Mouse (Mus musculus) lung, postnatal 36 days (tissue): ENCODE data around the gene Ube3c.

Experiments
- DNase-seq: peaks from one replicate; pipeline ENCODE4 v3.0.0; 2022; ENCODE audit warnings: mixed read lengths

Gene Ube3c

GRCm38 (mm10) chr5:29674305-29674704 is 105.3 kb downstream of the Ube3c start:
- no peak for DNase-seq

DNA sequence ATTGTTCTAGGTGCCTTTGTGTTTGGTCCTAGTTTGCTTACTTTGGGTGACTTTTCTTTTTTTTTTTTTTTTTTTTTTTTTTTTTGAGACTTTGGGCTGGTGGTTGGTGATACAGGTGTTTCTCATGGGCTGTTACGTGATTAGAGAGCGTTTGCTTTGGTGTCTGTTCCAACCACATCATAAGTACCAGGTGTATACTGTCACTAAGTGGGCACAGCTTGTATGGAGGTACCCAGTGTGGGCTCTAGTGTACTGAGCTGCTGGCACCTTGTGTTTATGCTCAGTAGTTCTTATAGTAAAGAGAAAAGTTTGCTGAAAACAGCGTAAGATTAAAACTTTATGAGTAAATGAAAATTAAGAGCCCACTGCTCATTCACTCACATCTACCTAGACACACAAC is 107.4 kb downstream of the Ube3c start:
- no peak for DNase-seq

DNA sequence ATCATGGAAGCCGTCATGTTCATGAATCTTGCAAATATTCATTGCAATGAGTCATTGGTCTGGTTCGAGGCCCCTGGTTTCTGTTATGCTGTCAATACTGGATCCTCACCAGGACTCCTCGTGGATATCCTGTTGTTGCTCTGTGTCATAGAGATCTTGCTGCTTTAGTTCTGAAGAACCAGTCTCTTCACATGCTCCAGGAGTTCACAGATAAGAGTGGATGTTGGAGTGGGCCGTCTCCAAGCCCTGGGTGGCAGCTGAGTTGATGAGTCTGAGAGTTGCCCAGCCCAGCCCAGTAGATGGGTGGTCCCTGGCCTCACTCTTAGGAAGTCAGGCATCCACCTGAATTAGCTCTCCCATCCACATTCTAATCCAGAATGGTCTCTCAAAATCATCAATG is 116.0 kb downstream of the Ube3c start:
- no peak for DNase-seq

DNA sequence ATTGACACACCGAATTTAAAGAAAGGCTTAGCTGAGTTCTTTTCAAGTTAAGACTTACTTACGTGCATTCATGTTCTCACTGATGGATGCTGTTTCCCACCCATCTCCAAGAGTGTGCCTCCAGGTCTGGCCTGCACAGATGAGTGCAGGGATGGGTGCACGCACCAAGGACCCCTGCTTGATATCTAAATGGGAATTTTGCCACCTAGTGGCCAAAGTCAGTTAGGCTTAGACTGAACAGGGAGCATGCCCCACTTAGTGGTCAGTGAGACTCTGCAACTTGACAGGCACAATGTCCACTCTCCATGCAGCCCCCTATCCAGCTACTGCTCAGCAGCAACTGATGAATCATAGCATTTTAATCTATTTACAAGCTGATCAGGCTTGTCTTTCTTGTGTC is 118.6 kb downstream of the Ube3c start:
- peak; percentile 49 for DNase-seq

DNA sequence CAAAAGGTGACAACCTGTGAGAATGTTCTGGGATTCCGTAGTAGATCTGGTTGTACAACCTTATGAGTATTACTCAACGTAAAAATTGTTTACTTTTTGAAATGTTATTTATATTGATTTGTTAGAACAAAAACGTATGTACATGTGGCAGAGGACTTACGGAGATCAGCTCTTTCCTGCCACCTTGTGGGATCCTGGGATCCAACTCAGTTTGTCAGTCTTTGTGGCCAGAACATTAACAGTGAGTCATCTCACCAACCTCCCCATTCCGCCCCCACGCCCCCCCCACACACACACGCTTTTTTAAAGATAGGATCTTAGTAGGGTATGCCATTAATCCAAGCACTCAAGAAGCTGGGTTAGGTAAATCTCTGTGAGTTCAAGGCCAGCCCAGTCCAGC is 119.3 kb downstream of the Ube3c start:
- DNase-seq: no peak

- peak; percentile 2 for DNase-seq
These were observed 129.5 kb downstream of the Ube3c start for GRCm38 (mm10) chr5:29698493-29698892.

GRCm38 (mm10) chr5:29699520-29700202 is 130.6 kb downstream of the Ube3c start:
- DNase-seq: no peak

- DNase-seq: no peak
These were observed 138.2 kb downstream of the Ube3c start for GRCm38 (mm10) chr5:29707241-29707640.

- DNase-seq: peak; percentile 14
These were observed 139.2 kb downstream of the Ube3c start for GRCm38 (mm10) chr5:29708258-29708657.

GRCm38 (mm10) chr5:29711631-29712030 is 142.6 kb downstream of the Ube3c start:
- no peak for DNase-seq

- DNase-seq: no peak
These were observed 143.9 kb downstream of the Ube3c start for GRCm38 (mm10) chr5:29712906-29713305.

GRCm38 (mm10) chr5:29721159-29721558 is 152.1 kb downstream of the Ube3c start:
- DNase-seq: no peak

- DNase-seq: no peak
These were observed 156.3 kb downstream of the Ube3c start for GRCm38 (mm10) chr5:29725369-29725768.
